Mouse (Mus musculus): ENCODE results near the gene Ift88. TPM values are rescaled to one million over a fixed set of nuclear protein-coding genes. Genes with fewer than 3 reads are reported as not detected.

Gene Ift88
- polyA plus RNA-seq, 1 experiment, result 22.8 TPM

- Histone ChIP-seq H3K27ac (ENCODE audit: insufficient read depth, low read length) (no peak overlapping the region), H3K4me3 (ENCODE audit: insufficient read depth, low read length) (no peak overlapping the region), H3K4me1 (ENCODE audit: control insufficient read depth, insufficient read depth, low read length) (peaks cover 2% of the 10 kb centered on the region; the same call in 1 of the 2 replicates)
- TF ChIP-seq CTCF (IDR thresholded peaks at IDR 0.05; ENCODE audit: borderline replicate concordance, insufficient read depth, low read length) (no peak), POLR2A (IDR thresholded peaks at IDR 0.05; ENCODE audit: low read depth, low read length) (no peak)
Observed at GRCm38 (mm10) chr14:57537261-57538015, 113.6 kb downstream of the Ift88 start.

DNA sequence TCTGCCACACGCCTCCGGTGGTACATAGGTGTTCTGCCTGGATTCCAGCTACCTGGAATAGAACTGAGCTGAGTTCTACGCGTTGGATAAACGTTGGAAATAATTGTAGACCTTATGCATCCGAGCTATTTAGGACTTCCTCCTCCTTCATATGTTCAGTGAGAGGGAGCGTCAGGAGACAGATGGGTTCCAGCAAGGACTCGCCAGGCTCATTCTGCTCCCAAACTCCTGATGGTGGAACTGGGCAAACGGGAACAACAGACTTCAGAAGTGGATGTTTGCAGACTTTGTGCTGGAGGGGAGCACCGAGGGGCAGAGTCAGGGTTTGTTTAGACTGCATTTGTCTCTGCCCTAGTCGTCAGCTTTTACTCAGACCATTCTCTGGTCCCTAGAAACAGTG is 116.8 kb downstream of the Ift88 start:
- Histone ChIP-seq H3K4me1 (ENCODE audit: control insufficient read depth, insufficient read depth, low read length) (no peaks in the 10 kb centered on the region), H3K27ac (ENCODE audit: insufficient read depth, low read length) (no peak overlapping the region), H3K4me3 (ENCODE audit: insufficient read depth, low read length) (no peak overlapping the region)
- TF ChIP-seq CTCF (IDR thresholded peaks at IDR 0.05; ENCODE audit: borderline replicate concordance, insufficient read depth, low read length) (no peak), POLR2A (IDR thresholded peaks at IDR 0.05; ENCODE audit: low read depth, low read length) (no peak)

DNA sequence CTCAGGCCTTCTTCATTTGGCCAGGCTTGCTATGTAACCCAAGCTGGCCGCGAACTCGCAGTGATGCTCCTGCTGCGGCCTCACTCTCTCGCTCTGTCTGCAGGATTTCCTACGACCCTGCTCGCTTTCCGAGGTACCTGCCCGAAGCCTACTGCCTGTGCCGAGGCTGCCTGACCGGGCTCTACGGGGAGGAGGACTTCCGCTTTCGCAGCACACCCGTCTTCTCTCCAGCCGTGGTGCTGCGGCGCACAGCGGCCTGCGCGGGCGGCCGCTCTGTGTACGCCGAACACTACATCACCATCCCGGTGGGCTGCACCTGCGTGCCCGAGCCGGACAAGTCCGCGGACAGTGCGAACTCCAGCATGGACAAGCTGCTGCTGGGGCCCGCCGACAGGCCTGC is 118.4 kb downstream of the Ift88 start:
- TF ChIP-seq POLR2A (IDR thresholded peaks at IDR 0.05; ENCODE audit: low read depth, low read length) (no peak), CTCF (IDR thresholded peaks at IDR 0.05; ENCODE audit: borderline replicate concordance, insufficient read depth, low read length) (no peak)
- H3K4me3 ChIP-seq (ENCODE audit: insufficient read depth, low read length), result no peak overlapping the region
- H3K4me1 ChIP-seq (ENCODE audit: control insufficient read depth, insufficient read depth, low read length), result no peaks in the 10 kb centered on the region
- H3K27ac ChIP-seq (ENCODE audit: insufficient read depth, low read length), result no peak overlapping the region

DNA sequence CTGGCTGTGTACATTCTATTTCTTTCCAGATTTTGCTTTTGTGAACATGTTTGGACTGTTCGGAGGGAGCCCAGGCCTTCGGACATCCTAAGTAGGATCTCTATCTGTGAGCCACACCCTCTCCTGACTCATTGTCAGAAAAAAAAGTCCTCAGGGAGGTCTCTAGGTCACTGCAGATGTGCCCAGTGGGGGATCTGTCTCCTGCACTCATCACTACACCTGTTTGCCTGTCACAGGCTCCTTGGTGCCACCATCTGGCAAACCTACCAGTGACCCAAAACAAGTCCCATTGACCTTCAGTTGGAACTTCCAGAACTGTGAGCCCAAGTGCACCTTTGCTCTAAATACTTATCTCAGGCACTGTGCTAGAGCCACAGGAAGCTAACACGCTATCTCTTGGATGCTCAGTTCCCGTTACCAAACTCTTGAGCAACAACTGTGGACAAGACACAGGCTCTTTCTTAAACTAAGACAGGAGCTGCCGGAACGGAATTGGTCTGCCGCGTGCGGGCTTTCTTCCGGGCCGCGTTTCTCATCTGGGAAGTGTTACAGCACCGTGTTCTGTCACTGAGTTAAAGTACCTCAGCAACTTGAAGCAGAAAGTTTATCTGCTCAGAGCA is 119.7 kb downstream of the Ift88 start:
- Histone ChIP-seq H3K4me1 (ENCODE audit: control insufficient read depth, insufficient read depth, low read length) (no peaks in the 10 kb centered on the region), H3K4me3 (ENCODE audit: insufficient read depth, low read length) (no peak overlapping the region), H3K27ac (ENCODE audit: insufficient read depth, low read length) (no peak overlapping the region)
- no peak for TF ChIP-seq CTCF (IDR thresholded peaks at IDR 0.05; ENCODE audit: borderline replicate concordance, insufficient read depth, low read length)
- no peak for TF ChIP-seq POLR2A (IDR thresholded peaks at IDR 0.05; ENCODE audit: low read depth, low read length)

DNA sequence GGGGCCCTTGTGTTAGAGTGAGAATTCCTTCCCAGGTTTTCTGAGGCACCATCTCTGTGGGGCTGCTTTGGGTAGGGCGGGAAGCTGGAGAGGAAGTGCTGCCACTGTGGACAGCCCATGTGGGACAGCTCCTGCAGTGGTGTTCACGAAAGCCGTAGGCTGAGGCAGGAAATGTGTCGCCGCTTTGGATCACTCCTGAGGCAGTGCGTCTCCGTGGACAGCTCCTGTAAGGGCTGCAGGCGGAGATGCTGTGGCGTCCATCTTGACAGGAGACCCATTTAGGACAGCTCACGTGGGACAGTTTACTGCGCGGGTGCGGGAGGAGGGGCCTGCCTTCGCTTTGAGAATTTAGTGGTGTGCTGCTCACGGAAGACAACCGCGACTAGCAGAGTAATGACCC is 121.7 kb downstream of the Ift88 start:
- TF ChIP-seq POLR2A (IDR thresholded peaks at IDR 0.05; ENCODE audit: low read depth, low read length), result no peak
- TF ChIP-seq CTCF (IDR thresholded peaks at IDR 0.05; ENCODE audit: borderline replicate concordance, insufficient read depth, low read length), result no peak
- Histone ChIP-seq H3K27ac (ENCODE audit: insufficient read depth, low read length) (no peak overlapping the region), H3K4me3 (ENCODE audit: insufficient read depth, low read length) (no peak overlapping the region), H3K4me1 (ENCODE audit: control insufficient read depth, insufficient read depth, low read length) (no peaks in the 10 kb centered on the region)

- Histone ChIP-seq H3K4me3 (ENCODE audit: insufficient read depth, low read length) (no peak overlapping the region), H3K4me1 (ENCODE audit: control insufficient read depth, insufficient read depth, low read length) (no peaks in the 10 kb centered on the region), H3K27ac (ENCODE audit: insufficient read depth, low read length) (no peak overlapping the region)
- TF ChIP-seq CTCF (IDR thresholded peaks at IDR 0.05; ENCODE audit: borderline replicate concordance, insufficient read depth, low read length), result no peak
- TF ChIP-seq POLR2A (IDR thresholded peaks at IDR 0.05; ENCODE audit: low read depth, low read length), result no peak
Observed at GRCm38 (mm10) chr14:57546131-57546530, 122.3 kb downstream of the Ift88 start.

GRCm38 (mm10) chr14:57546557-57547021 is 122.7 kb downstream of the Ift88 start:
- H3K27ac ChIP-seq (ENCODE audit: insufficient read depth, low read length), result no peak overlapping the region
- TF ChIP-seq CTCF (IDR thresholded peaks at IDR 0.05; ENCODE audit: borderline replicate concordance, insufficient read depth, low read length), result no peak
- H3K4me1 ChIP-seq (ENCODE audit: control insufficient read depth, insufficient read depth, low read length), result no peaks in the 10 kb centered on the region
- no peak overlapping the region for H3K4me3 ChIP-seq (ENCODE audit: insufficient read depth, low read length)

DNA sequence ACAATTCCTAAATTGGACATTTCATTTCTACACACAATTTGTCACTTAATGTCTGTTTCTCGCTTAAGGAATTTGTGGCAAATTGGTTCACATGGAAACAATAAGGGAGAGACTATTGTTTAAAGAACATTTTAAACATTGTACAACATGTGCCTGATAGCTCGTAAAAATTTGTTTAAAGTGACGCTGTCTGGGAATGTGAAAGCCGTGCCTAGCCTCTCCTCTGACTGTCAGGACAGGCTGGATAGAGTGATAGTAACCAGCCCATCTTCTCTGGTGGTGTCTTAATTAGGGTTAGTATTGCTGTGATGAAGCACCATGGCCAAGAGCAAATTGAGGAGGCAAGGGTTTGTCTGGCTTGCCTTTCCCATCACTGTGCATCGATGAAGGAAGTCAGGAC is 123.2 kb downstream of the Ift88 start:
- no peak overlapping the region for H3K4me3 ChIP-seq (ENCODE audit: insufficient read depth, low read length)
- TF ChIP-seq POLR2A (IDR thresholded peaks at IDR 0.05; ENCODE audit: low read depth, low read length) (no peak), CTCF (IDR thresholded peaks at IDR 0.05; ENCODE audit: borderline replicate concordance, insufficient read depth, low read length) (no peak)
- H3K4me1 ChIP-seq (ENCODE audit: control insufficient read depth, insufficient read depth, low read length), result no peaks in the 10 kb centered on the region
- no peak overlapping the region for H3K27ac ChIP-seq (ENCODE audit: insufficient read depth, low read length)

- TF ChIP-seq CTCF (IDR thresholded peaks at IDR 0.05; ENCODE audit: borderline replicate concordance, insufficient read depth, low read length) (no peak), POLR2A (IDR thresholded peaks at IDR 0.05; ENCODE audit: low read depth, low read length) (no peak)
- no peaks in the 10 kb centered on the region for H3K4me1 ChIP-seq (ENCODE audit: control insufficient read depth, insufficient read depth, low read length)
- H3K4me3 ChIP-seq (ENCODE audit: insufficient read depth, low read length), result no peak overlapping the region
- H3K27ac ChIP-seq (ENCODE audit: insufficient read depth, low read length), result no peak overlapping the region
Observed at GRCm38 (mm10) chr14:57552945-57553344, 129.1 kb downstream of the Ift88 start.

DNA sequence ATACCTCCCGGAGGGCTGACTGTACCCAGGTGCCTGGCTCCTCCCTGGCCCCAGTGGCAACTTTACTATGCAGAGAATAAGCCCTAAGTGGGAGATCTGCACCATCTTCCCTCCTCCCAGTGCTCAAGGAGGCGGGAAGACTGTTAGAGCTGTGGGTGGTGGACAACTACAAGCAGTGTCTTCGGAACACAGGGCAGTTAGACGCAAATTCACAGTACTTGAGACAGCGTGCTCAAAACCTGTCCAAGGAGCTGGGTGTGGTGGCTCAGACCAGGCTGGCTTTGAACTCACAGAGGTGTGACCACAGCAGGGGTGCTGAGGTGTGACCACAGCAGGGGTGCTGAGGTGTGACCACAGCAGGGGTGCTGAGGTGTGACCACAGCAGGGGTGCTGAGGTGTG is 130.6 kb downstream of the Ift88 start:
- no peak overlapping the region for H3K27ac ChIP-seq (ENCODE audit: insufficient read depth, low read length)
- no peak overlapping the region for H3K4me3 ChIP-seq (ENCODE audit: insufficient read depth, low read length)
- TF ChIP-seq POLR2A (IDR thresholded peaks at IDR 0.05; ENCODE audit: low read depth, low read length) (no peak), CTCF (IDR thresholded peaks at IDR 0.05; ENCODE audit: borderline replicate concordance, insufficient read depth, low read length) (no peak)
- no peaks in the 10 kb centered on the region for H3K4me1 ChIP-seq (ENCODE audit: control insufficient read depth, insufficient read depth, low read length)

All from embryonic fibroblast, embryonic 13.5 days (primary cell).